In the genomic region with DNA sequence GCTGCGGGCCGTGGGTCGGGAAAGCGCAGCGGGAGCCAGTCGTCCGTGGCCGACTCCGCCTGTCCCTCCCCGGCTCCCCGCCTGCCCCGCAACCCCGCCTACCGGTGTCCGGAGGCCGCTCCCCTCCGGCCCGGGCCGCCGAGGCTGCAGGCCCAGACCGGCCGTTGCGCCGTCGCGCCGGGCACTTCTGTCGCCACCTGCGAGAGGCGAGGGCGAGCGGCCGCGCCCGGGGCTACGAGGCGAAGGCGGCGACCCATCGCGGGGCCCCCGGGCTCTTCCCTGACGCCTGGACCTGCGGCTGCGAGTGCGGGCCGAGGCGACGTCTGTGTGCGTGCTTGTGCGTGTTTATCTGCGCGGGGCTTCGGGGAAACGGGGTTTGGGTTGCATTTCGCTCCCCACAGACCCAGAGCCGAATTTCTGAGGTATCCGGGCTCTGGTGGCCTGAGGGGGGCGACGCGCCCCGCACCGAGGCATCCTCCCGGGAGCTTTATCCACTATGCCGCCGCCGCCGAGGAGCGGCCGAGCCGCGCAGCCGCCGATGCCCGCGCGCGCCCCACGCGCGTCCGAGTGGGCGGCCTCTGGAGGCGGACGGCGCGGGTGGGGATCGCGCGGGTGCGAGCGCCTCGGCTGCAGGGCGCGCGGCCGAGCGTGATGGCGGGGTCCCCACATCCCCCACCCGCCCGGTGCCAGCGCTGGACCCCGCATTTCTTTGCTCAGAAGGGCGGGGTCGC, we compare ENCODE assay signal across 8 mouse cellular contexts. TPM values are rescaled to one million over a fixed set of nuclear protein-coding genes. Genes with fewer than 3 reads are reported as not detected.
DNase-seq lines count a peak whose midpoint lies in the region; TF ChIP-seq lines count a peak whose summit lies in the region.

No protein-coding gene starts in this region.

- H3K27me3 ChIP-seq in kidney, adult 2 months (replicated peaks; ENCODE audit: control insufficient read depth, insufficient read depth, low read length) = no peaks in the 10 kb centered on the region

- H3K4me1 ChIP-seq in kidney, adult 2 months (ENCODE audit: control insufficient read depth, insufficient read depth, low read length) = no peaks in the 10 kb centered on the region; the same call in 1 of the 2 replicates

- no peak for TF ChIP-seq POLR2A in kidney, adult 2 months (IDR thresholded peaks at IDR 0.05; ENCODE audit: low read depth, low read length)

- TF ChIP-seq CTCF in kidney, adult 2 months (conservative IDR thresholded peaks at IDR 0.05; ENCODE audit: insufficient read depth, insufficient read length, low read depth, low read length) = no peak

- WGBS in kidney, adult 2 months = under 1% methylated on average over 105 of the region's 105 CpGs
- WGBS in macrophage (ENCODE audit: missing documents) = under 1% methylated on average over 96 of the region's 105 CpGs

- peak overlapping the region; percentile 83 for H3K4me3 ChIP-seq in kidney, adult 2 months (ENCODE audit: insufficient read depth, low read depth, low read length)
- H3K4me3 ChIP-seq in macrophage (ENCODE audit: inconsistent target) = peak overlapping the region; percentile 40

- DNase-seq in kidney, adult 2 months = peak; percentile 93
- DNase-seq in kidney, adult 11 months = no peak
- DNase-seq in CD8-positive naive resting alpha-beta T cell, adult 2 months (ENCODE audit: low read depth in 2 of 2, low spot score in 2 of 2) = peak; percentile 36 to 38
- DNase-seq in brain, adult 2 months (ENCODE audit: low read depth, low spot score) = peak; percentile 84
- DNase-seq in gastrocnemius, adult 18-20 months (ENCODE audit: low spot score) = peak; percentile 24
- DNase-seq in kidney, postnatal 10 days = peak; percentile 93
- peak; percentile 86 for DNase-seq in testis, postnatal 10 days (ENCODE audit: low spot score)

- H3K36me3 ChIP-seq in kidney, adult 2 months (ENCODE audit: control insufficient read depth, insufficient read depth, low read length) = no peaks in the 10 kb centered on the region
- H3K36me3 ChIP-seq in macrophage (ENCODE audit: inconsistent target) = no peaks in the 10 kb centered on the region

- peak overlapping the region; percentile 93 for H3K27ac ChIP-seq in kidney, adult 2 months (ENCODE audit: insufficient read depth, low read depth, low read length)
- H3K27ac ChIP-seq in macrophage = no peak overlapping the region

- no peaks in the 10 kb centered on the region for H3K79me2 ChIP-seq in macrophage (ENCODE audit: inconsistent target)

RNA-seq across cellular contexts. Expression of a gene that starts 0.5 kb away (rescaled TPM):
- polyA plus RNA-seq in kidney, adult 2 months (2012; rRNA removed) = 41.3 and 45.1 TPM in 2 replicates
- total RNA-seq in gastrocnemius, adult 18-20 months (2021) = 1 to 10 TPM; 3.0 to 8.3 TPM
- total RNA-seq in macrophage (2018; cell fraction: chromatin; rRNA removed) = 100 to 1,000 TPM in 2 of 26 experiments, 10 to 100 TPM in 21, 1 to 10 TPM in 3; 4.7 to 142 (median 36.0) TPM
- total RNA-seq in macrophage (2018; cell fraction: cytosol; rRNA removed) = 10 to 100 TPM in 13 of 26 experiments, 1 to 10 TPM in 13; 3.0 to 22.1 (median 10.7) TPM
- 10 to 100 TPM in 21 of 26 experiments, 1 to 10 TPM in 5; 3.0 to 91.9 (median 22.5) TPM for total RNA-seq in macrophage (2018; cell fraction: nucleus; rRNA removed)
- polyA plus RNA-seq in macrophage (2018) = 10.7 to 31.8 TPM (median 14.2 TPM) in 3 replicates

RNA-seq across cellular contexts. Expression of a gene that starts 19.2 kb away (rescaled TPM):
- polyA plus RNA-seq in kidney, adult 2 months (2012; rRNA removed) = 6.6 and 7.9 TPM in 2 replicates
- 10 to 100 TPM; 27.2 to 28.4 TPM for total RNA-seq in gastrocnemius, adult 18-20 months (2021)
- 10 to 100 TPM; 16.9 to 53.6 (median 37.1) TPM for total RNA-seq in macrophage (2018; cell fraction: chromatin; rRNA removed)
- total RNA-seq in macrophage (2018; cell fraction: cytosol; rRNA removed) = 10 to 100 TPM; 36.9 to 55.2 (median 45.4) TPM
- 10 to 100 TPM; 17.4 to 56.9 (median 32.3) TPM for total RNA-seq in macrophage (2018; cell fraction: nucleus; rRNA removed)
- polyA plus RNA-seq in macrophage (2018) = 38.3 to 104 TPM (median 55.9 TPM) in 3 replicates

RNA-seq across cellular contexts. Expression of a gene that starts 48.0 kb away (rescaled TPM):
- polyA plus RNA-seq in kidney, adult 2 months (2012; rRNA removed) = 227 and 313 TPM in 2 replicates
- 10 to 100 TPM; 24.6 to 31.9 TPM for total RNA-seq in gastrocnemius, adult 18-20 months (2021)
- total RNA-seq in macrophage (2018; cell fraction: chromatin; rRNA removed) = 10 to 100 TPM in 16 of 26 experiments, 1 to 10 TPM in 10; 2.8 to 24.8 (median 12.1) TPM
- 10 to 100 TPM; 24.6 to 64.3 (median 39.6) TPM for total RNA-seq in macrophage (2018; cell fraction: cytosol; rRNA removed)
- total RNA-seq in macrophage (2018; cell fraction: nucleus; rRNA removed) = 10 to 100 TPM in 18 of 26 experiments, 1 to 10 TPM in 8; 6.8 to 34.7 (median 13.1) TPM
- polyA plus RNA-seq in macrophage (2018) = 50.5 to 96.3 TPM (median 94.0 TPM) in 3 replicates
